Mouse (Mus musculus): ENCODE data around the gene Bphl. TPM values are rescaled to one million over a fixed set of nuclear protein-coding genes. Genes with fewer than 3 reads are reported as not detected.
"Not testable (repeated sequence)": the region's sequence is repeated elsewhere in the genome, so short reads cannot be mapped to it uniquely, and the experiment has no call there.

Bphl gene
- polyA plus RNA-seq, 1 experiment from 2014 or later, result 46.8 TPM

DNA sequence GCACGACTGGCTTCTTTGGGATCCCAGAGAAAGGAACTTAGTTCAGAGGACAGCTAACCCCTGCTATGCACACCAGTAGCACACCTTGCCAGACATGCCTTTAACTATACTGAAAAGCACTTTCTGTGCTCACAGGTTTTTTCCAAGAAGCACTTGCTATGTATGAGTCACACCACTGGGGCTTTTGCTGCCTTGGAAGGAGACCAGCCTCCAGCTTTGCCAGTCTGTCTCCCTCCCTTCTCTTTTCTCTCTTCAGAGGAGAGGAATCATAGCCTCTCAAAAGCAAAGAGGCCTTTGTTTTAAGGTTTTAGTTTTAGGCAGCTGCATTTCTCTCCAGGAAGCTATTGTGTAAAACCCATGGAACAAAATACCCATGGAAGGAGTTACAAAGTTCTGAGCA is 29.0 kb downstream of the Bphl start:
- 71% methylated on average over 1 of the region's 1 CpGs for WGBS
- TF ChIP-seq CTCF (IDR thresholded peaks at IDR 0.05; ENCODE audit: low read depth), result no peak
- H3K4me1 ChIP-seq (ENCODE audit: insufficient read depth), result no peaks in the 10 kb centered on the region
- ATAC-seq (ENCODE audit: insufficient read depth), result no peak
- H3K4me3 ChIP-seq (ENCODE audit: low read depth, low read length), result no peak overlapping the region
- H3K27me3 ChIP-seq (ENCODE audit: insufficient read depth, low read length), result no peaks in the 10 kb centered on the region
- H3K9ac ChIP-seq, result no peak overlapping the region
- peaks cover 14% of the 10 kb centered on the region; the same call in 1 of the 2 replicates for H3K36me3 ChIP-seq (ENCODE audit: insufficient read depth)
- DNase-seq, result peak; percentile 15
- H3K4me2 ChIP-seq, result no peak overlapping the region
- no peaks in the 10 kb centered on the region for H3K9me3 ChIP-seq (ENCODE audit: low read depth, low read length)
- no peak overlapping the region for H3K27ac ChIP-seq (ENCODE audit: low read depth)

DNA sequence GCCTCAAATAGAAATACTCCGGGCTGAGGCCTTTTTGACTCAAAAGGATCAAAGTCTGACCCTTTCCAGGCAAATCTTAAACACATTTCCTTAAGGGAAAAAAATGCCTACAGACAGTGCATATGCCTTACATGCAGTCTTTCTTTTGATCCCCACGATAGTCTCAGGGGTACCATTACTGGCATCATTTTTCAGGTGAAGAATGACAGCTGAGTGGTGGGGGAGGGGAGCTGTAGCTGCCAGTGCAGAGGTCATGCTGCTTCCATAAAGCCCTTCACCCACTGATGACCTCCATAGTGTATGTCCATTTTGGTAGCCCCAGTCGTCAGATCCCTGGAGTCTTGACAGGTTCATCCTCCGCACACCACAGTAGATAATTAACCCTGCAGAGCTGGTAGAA is 32.9 kb downstream of the Bphl start:
- Histone ChIP-seq H3K9ac (no peak overlapping the region), H3K4me1 (ENCODE audit: insufficient read depth) (no peaks in the 10 kb centered on the region), H3K27ac (ENCODE audit: low read depth) (no peak overlapping the region), H3K9me3 (ENCODE audit: low read depth, low read length) (no peaks in the 10 kb centered on the region), H3K4me3 (ENCODE audit: low read depth, low read length) (no peak overlapping the region), H3K4me2 (no peak overlapping the region), H3K27me3 (ENCODE audit: insufficient read depth, low read length) (no peaks in the 10 kb centered on the region), H3K36me3 (ENCODE audit: insufficient read depth) (peaks cover 17% of the 10 kb centered on the region; the same call in 1 of the 2 replicates)
- ATAC-seq (ENCODE audit: insufficient read depth) (no peak), DNase-seq (no peak)
- WGBS, result 32% methylated on average over 4 of the region's 4 CpGs
- no peak for TF ChIP-seq CTCF (IDR thresholded peaks at IDR 0.05; ENCODE audit: low read depth)

DNA sequence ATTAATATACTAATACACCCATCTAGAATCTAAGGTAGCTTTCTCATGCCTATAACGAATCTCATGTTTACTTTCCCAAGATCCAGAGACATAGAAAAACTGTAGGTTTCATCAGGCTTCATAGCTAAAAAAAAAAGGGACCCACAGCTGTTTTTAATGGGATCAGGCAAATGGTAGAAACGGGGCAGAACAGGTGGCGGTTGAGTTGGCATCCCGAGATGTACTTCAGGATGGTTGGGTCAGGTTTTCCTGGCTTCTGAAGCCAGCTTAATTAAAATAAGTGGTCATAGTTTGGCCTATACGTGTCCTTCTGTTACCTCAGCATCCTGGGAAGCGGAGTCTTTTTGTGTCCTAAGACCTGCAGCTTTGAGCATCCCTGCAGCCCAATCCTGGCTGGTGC is 34.4 kb downstream of the Bphl start:
- H3K36me3 ChIP-seq (ENCODE audit: insufficient read depth), result peaks cover 25% of the 10 kb centered on the region; the same call in 1 of the 2 replicates
- no peak overlapping the region for H3K27ac ChIP-seq (ENCODE audit: low read depth)
- no peak overlapping the region for H3K4me2 ChIP-seq
- H3K27me3 ChIP-seq (ENCODE audit: insufficient read depth, low read length), result no peaks in the 10 kb centered on the region
- DNase-seq (no peak), ATAC-seq (ENCODE audit: insufficient read depth) (no peak)
- peaks cover 2% of the 10 kb centered on the region; the same call in 1 of the 2 replicates for H3K4me1 ChIP-seq (ENCODE audit: insufficient read depth)
- no peak overlapping the region for H3K4me3 ChIP-seq (ENCODE audit: low read depth, low read length)
- no peak for TF ChIP-seq CTCF (IDR thresholded peaks at IDR 0.05; ENCODE audit: low read depth)
- no peak overlapping the region for H3K9ac ChIP-seq
- no peaks in the 10 kb centered on the region for H3K9me3 ChIP-seq (ENCODE audit: low read depth, low read length)
- 84% methylated on average over 6 of the region's 6 CpGs for WGBS

DNA sequence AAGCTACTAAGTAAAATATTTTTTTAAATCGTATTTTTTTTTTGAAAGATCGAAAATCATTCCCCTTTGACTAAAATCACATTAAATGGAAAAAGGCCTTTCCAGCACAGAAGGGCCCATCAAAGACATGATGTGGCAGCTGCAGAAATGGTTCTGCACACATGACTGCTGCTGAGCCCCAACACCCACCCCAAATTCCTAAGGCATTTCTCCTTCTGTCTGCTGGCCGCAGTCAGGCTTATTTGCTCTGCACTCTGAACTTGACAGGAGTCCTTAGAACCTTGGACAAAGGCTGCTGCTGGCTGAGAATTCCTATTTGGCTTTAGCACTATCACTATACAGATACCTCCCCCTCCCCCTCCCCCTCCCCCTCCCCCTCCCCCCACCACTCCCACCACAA is 35.5 kb downstream of the Bphl start:
- ATAC-seq (ENCODE audit: insufficient read depth) (no peak), DNase-seq (no peak)
- Histone ChIP-seq H3K36me3 (ENCODE audit: insufficient read depth) (peaks cover 25% of the 10 kb centered on the region; the same call in 1 of the 2 replicates), H3K4me1 (ENCODE audit: insufficient read depth) (peaks cover 5% of the 10 kb centered on the region; the same call in 1 of the 2 replicates), H3K27me3 (ENCODE audit: insufficient read depth, low read length) (no peaks in the 10 kb centered on the region), H3K27ac (ENCODE audit: low read depth) (no peak overlapping the region), H3K9me3 (ENCODE audit: low read depth, low read length) (no peaks in the 10 kb centered on the region), H3K4me2 (no peak overlapping the region), H3K4me3 (ENCODE audit: low read depth, low read length) (no peak overlapping the region), H3K9ac (no peak overlapping the region)
- TF ChIP-seq CTCF (IDR thresholded peaks at IDR 0.05; ENCODE audit: low read depth), result no peak
- 61% methylated on average over 3 of the region's 3 CpGs for WGBS

DNA sequence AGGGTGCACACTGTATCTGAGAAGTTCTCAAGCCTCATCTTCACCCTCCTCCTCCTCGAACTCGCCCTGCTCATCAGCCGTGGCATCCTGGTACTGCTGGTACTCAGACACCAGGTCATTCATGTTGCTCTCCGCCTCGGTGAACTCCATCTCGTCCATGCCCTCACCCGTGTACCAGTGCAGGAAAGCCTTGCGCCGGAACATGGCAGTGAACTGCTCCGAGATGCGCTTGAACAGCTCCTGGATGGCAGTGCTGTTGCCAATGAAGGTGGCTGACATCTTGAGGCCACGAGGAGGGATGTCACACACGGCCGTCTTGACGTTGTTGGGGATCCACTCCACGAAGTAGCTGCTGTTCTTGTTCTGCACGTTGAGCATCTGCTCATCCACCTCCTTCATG is 37.0 kb downstream of the Bphl start:
- not testable (repeated sequence) for H3K27ac ChIP-seq (ENCODE audit: low read depth); H3K9ac ChIP-seq; H3K9me3 ChIP-seq (ENCODE audit: low read depth, low read length); H3K4me2 ChIP-seq; H3K27me3 ChIP-seq (ENCODE audit: insufficient read depth, low read length); ATAC-seq (ENCODE audit: insufficient read depth); H3K4me3 ChIP-seq (ENCODE audit: low read depth, low read length); H3K4me1 ChIP-seq (ENCODE audit: insufficient read depth); DNase-seq
- WGBS, result 88% methylated on average over 7 of the region's 17 CpGs
- H3K36me3 ChIP-seq (ENCODE audit: insufficient read depth), result peaks cover 25% of the 10 kb centered on the region; the same call in 1 of the 2 replicates

DNA sequence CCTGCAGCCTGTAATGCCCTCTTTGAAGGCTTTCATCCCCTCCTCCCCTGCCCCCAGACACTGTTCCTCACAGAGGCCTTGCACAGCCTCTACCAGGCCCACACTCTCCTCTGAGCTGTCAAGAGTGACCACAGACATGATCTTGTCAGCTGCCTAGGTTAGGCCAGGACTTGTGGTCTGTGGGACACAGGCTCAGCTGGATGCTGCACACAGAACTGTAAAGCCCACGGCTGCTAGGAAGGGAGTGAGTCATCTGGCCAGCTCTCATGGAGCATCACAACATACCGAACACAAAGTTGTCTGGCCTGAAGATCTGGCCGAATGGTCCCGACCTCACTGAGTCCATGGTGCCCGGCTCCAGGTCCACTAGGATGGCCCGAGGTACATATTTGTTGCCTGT is 38.5 kb downstream of the Bphl start:
- Histone ChIP-seq H3K4me2 (peak overlapping the region; percentile 84; the same call in 1 of the 2 replicates), H3K36me3 (ENCODE audit: insufficient read depth) (peaks cover 23% of the 10 kb centered on the region; the same call in 1 of the 2 replicates)
- not testable (repeated sequence) for H3K27me3 ChIP-seq (ENCODE audit: insufficient read depth, low read length); H3K4me1 ChIP-seq (ENCODE audit: insufficient read depth); H3K27ac ChIP-seq (ENCODE audit: low read depth); ATAC-seq (ENCODE audit: insufficient read depth); H3K4me3 ChIP-seq (ENCODE audit: low read depth, low read length); H3K9me3 ChIP-seq (ENCODE audit: low read depth, low read length); DNase-seq; H3K9ac ChIP-seq
- 75% methylated on average over 6 of the region's 6 CpGs for WGBS

DNA sequence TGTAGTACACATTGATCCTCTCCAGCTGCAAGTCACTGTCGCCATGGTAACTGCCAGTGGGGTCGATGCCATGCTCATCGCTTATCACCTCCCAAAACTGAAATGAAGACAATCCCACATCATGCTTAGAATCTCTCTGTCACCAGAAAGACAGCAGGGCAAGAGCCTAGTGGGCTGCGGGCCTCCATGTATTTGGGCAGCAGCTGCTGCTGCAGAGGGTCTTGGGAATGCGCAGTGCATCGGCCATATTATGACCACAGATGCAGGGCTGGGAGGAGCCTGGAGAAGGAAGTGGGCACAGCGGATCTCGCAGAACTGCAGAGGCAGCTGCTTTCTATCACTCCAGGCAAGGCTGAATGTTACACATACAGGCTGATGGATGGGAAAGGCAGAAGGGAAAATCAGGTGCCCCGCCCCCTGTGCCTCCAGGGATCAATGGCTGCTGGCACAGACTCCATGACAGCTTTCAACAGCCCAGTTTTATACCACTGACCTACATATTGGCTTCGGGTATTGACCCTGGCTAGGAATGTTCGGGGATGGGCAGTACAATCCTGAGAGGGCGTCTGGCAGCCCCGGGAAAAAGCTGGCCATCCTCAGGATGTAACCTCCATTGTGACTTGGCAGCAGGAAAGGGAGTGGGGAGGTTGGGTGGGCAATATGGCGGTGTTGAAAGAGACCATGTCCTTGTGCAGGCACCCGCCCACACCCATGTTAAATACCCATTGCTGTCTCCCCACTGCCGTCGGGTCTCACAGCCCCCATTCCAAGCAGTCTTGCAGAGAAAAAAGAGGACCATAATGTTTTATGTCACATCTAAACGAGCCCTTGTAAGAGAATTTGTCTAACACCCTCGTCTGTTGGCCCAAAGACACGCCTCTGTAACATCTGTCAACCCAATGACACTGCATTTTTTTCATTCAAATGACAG is 39.4 kb downstream of the Bphl start:
- DNase-seq (peak; percentile 78), ATAC-seq (ENCODE audit: insufficient read depth) (peak; percentile 67)
- H3K9me3 ChIP-seq (ENCODE audit: low read depth, low read length), result no peaks in the 10 kb centered on the region
- no peak for TF ChIP-seq CTCF (IDR thresholded peaks at IDR 0.05; ENCODE audit: low read depth)
- H3K9ac ChIP-seq, result peak overlapping the region; percentile 75
- peak overlapping the region; percentile 69 for H3K4me3 ChIP-seq (ENCODE audit: low read depth, low read length)
- peaks cover 23% of the 10 kb centered on the region; the same call in 1 of the 2 replicates for H3K36me3 ChIP-seq (ENCODE audit: insufficient read depth)
- WGBS, result 27% methylated on average over 20 of the region's 20 CpGs
- peaks cover 5% of the 10 kb centered on the region; the same call in 1 of the 2 replicates for H3K4me1 ChIP-seq (ENCODE audit: insufficient read depth)
- no peaks in the 10 kb centered on the region for H3K27me3 ChIP-seq (ENCODE audit: insufficient read depth, low read length)
- peak overlapping the region; percentile 84 for H3K4me2 ChIP-seq
- peak overlapping the region; percentile 36; the same call in 1 of the 2 replicates for H3K27ac ChIP-seq (ENCODE audit: low read depth)
